Mouse (Mus musculus): ENCODE data around the gene Plxna2. TPM values are rescaled to one million over a fixed set of nuclear protein-coding genes. Genes with fewer than 3 reads are reported as not detected.

Plxna2 gene
- total and polyA plus RNA-seq, 3 experiments = under 0.01 to 0.03 TPM; not detected in 1

DNA sequence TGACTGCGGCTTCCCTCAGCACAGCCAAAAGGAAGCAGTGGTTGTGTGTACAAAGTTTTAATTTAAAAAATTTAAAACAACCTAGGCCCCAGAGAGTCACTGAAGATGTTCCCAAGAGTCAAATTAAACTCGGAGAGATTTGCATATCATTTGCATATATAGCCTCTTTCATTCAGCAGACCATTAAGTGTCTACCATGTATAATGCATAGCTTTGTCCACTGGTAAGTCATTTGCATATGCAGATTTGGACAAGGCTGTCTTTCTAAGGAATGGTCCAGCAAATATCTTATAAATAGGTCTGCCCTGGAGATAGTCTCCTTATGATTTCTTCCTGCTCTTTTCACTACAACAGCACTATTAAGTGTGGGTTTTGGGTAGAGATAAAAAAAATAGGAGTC, 103.2 kb downstream of the Plxna2 start:
- Histone ChIP-seq H3K9me3 (replicated peaks; ENCODE audit: insufficient read depth, low read length) (no peaks in the 10 kb centered on the region), H3K4me1 (ENCODE audit: control insufficient read depth in 1 of 2, insufficient read depth in 2 of 2, low read length in 2 of 2) (no peaks in the 10 kb centered on the region), H3K9ac (ENCODE audit: control insufficient read depth, low read depth, low read length, poor library complexity, severe bottlenecking) (no peak overlapping the region), H3K36me3 (ENCODE audit: control insufficient read depth in 1 of 2, insufficient read depth in 2 of 2, low read length in 2 of 2) (no peaks in the 10 kb centered on the region), H3K27ac (ENCODE audit: control insufficient read depth, low read depth, low read length) (no peak overlapping the region), H3K79me2 (ENCODE audit: control insufficient read depth, insufficient read depth, low read length, poor library complexity) (no peaks in the 10 kb centered on the region), H3K27me3 (ENCODE audit: control insufficient read depth in 1 of 2, insufficient read depth in 2 of 2, low read length in 2 of 2) (no peaks in the 10 kb centered on the region), H3K4me3 (ENCODE audit: control insufficient read depth in 1 of 2, insufficient read depth in 1 of 2, low read depth in 2 of 2, low read length in 2 of 2) (no peak overlapping the region)
- no peak for DNase-seq (ENCODE audit: low read depth, low spot score)
- TF ChIP-seq POLR2AphosphoS5 (IDR thresholded peaks at IDR 0.05; ENCODE audit: borderline replicate concordance, low read depth, low read length) (no peak), RCOR1 (IDR thresholded peaks at IDR 0.05; ENCODE audit: low read depth, low read length) (no peak), MAFK (IDR thresholded peaks at IDR 0.05; ENCODE audit: borderline replicate concordance, low read depth, low read length) (no peak), SMC3 (IDR thresholded peaks at IDR 0.05; ENCODE audit: low read depth, low read length) (no peak), CHD2 (IDR thresholded peaks at IDR 0.05; ENCODE audit: low read length) (no peak), GATA1 (IDR thresholded peaks at IDR 0.05; ENCODE audit: low read depth, low read length) (no peak), ZNF384 (IDR thresholded peaks at IDR 0.05; ENCODE audit: low read depth, low read length) (no peak)

DNA sequence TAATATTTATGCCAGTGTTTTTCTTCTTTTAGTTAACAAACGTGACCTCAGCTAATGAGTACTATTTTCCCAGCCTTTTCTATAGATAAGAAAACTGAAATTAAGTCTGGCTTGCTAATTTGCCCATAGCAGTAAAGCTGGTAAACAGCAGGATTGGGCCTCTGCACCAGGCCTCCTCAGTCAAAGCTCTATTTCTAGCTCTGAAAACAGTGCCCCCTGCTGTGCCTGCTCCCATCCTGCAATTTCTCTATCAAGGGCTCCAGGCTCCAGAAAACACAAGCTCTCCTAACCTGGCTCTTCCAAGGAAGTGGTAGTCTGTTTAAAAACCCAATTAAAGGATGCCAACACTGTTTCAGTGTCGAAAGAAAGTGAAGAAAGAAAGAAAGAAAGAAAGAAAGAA, 104.3 kb downstream of the Plxna2 start:
- H3K27ac ChIP-seq (ENCODE audit: control insufficient read depth, low read depth, low read length) = no peak overlapping the region
- no peaks in the 10 kb centered on the region for H3K4me1 ChIP-seq (ENCODE audit: control insufficient read depth in 1 of 2, insufficient read depth in 2 of 2, low read length in 2 of 2)
- H3K79me2 ChIP-seq (ENCODE audit: control insufficient read depth, insufficient read depth, low read length, poor library complexity) = no peaks in the 10 kb centered on the region
- no peaks in the 10 kb centered on the region for H3K36me3 ChIP-seq (ENCODE audit: control insufficient read depth in 1 of 2, insufficient read depth in 2 of 2, low read length in 2 of 2)
- no peak overlapping the region for H3K9ac ChIP-seq (ENCODE audit: control insufficient read depth, low read depth, low read length, poor library complexity, severe bottlenecking)
- H3K4me3 ChIP-seq (ENCODE audit: control insufficient read depth in 1 of 2, insufficient read depth in 1 of 2, low read depth in 2 of 2, low read length in 2 of 2) = no peak overlapping the region
- no peaks in the 10 kb centered on the region for H3K9me3 ChIP-seq (replicated peaks; ENCODE audit: insufficient read depth, low read length)
- DNase-seq (ENCODE audit: low read depth, low spot score) = peak; percentile 32
- TF ChIP-seq RCOR1 (IDR thresholded peaks at IDR 0.05; ENCODE audit: low read depth, low read length) (no peak), SMC3 (IDR thresholded peaks at IDR 0.05; ENCODE audit: low read depth, low read length) (peak; percentile 74), CTCF (IDR thresholded peaks at IDR 0.05 in 2 of 3, conservative IDR thresholded peaks at IDR 0.05 in 1 of 3; ENCODE audit: control insufficient read depth in 1 of 3, insufficient read depth in 1 of 3, low read depth in 2 of 3, low read length in 3 of 3, poor library complexity in 1 of 3, severe bottlenecking in 1 of 3) (peak; percentile 16 to 66 (median 59); a peak in 5 of 6 replicates), ZKSCAN1 (IDR thresholded peaks at IDR 0.05; ENCODE audit: low read depth, low read length) (no peak), RAD21 (IDR thresholded peaks at IDR 0.05; ENCODE audit: low read depth, low read length) (peak; percentile 41), ZC3H11A (IDR thresholded peaks at IDR 0.05; ENCODE audit: low read depth, low read length) (peak; percentile 21; the same call in 1 of the 2 replicates)
- H3K27me3 ChIP-seq (ENCODE audit: control insufficient read depth in 1 of 2, insufficient read depth in 2 of 2, low read length in 2 of 2) = no peaks in the 10 kb centered on the region

DNA sequence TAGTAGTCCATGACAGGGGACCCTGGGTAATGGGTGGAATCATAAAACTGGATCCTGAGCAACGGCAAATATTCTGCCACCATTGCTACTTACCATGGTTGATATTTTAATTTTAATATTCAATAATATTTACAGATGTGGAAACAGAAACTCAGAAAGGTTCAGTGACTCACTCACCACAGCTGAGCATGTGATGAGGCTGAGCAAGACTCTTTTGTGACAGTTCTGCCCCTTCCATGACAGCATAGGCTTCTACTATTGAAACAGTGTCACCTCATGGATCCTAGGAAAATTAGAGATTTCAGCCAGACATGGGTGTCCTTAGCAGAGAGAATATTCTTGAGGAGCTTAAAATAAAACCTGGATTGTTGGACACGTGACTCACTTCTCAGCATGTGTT, 116.8 kb downstream of the Plxna2 start:
- DNase-seq (ENCODE audit: low read depth, low spot score) = no peak
- Histone ChIP-seq H3K9me3 (replicated peaks; ENCODE audit: insufficient read depth, low read length) (no peaks in the 10 kb centered on the region), H3K27me3 (ENCODE audit: control insufficient read depth in 1 of 2, insufficient read depth in 2 of 2, low read length in 2 of 2) (no peaks in the 10 kb centered on the region; a peak in 1 of 4 replicates), H3K36me3 (ENCODE audit: control insufficient read depth in 1 of 2, insufficient read depth in 2 of 2, low read length in 2 of 2) (no peaks in the 10 kb centered on the region), H3K4me3 (ENCODE audit: control insufficient read depth in 1 of 2, insufficient read depth in 1 of 2, low read depth in 2 of 2, low read length in 2 of 2) (no peak overlapping the region), H3K27ac (ENCODE audit: control insufficient read depth, low read depth, low read length) (no peak overlapping the region), H3K4me1 (ENCODE audit: control insufficient read depth in 1 of 2, insufficient read depth in 2 of 2, low read length in 2 of 2) (no peaks in the 10 kb centered on the region), H3K9ac (ENCODE audit: control insufficient read depth, low read depth, low read length, poor library complexity, severe bottlenecking) (no peak overlapping the region), H3K79me2 (ENCODE audit: control insufficient read depth, insufficient read depth, low read length, poor library complexity) (no peaks in the 10 kb centered on the region)
- no peak for TF ChIP-seq HCFC1 (IDR thresholded peaks at IDR 0.05; ENCODE audit: low read depth, low read length)
- TF ChIP-seq MYB (IDR thresholded peaks at IDR 0.05; ENCODE audit: low read depth, low read length) = no peak
- no peak for TF ChIP-seq MYC (IDR thresholded peaks at IDR 0.05; ENCODE audit: low read depth, low read length)
- TF ChIP-seq MAZ (IDR thresholded peaks at IDR 0.05; ENCODE audit: low read depth, low read length) = no peak
- no peak for TF ChIP-seq BHLHE40 (IDR thresholded peaks at IDR 0.05; ENCODE audit: borderline replicate concordance, low read depth, low read length)
- TF ChIP-seq CTCF (IDR thresholded peaks at IDR 0.05 in 2 of 3, conservative IDR thresholded peaks at IDR 0.05 in 1 of 3; ENCODE audit: control insufficient read depth in 1 of 3, insufficient read depth in 1 of 3, low read depth in 2 of 3, low read length in 3 of 3, poor library complexity in 1 of 3, severe bottlenecking in 1 of 3) = no peak
- no peak for TF ChIP-seq MAX (IDR thresholded peaks at IDR 0.05; ENCODE audit: low read length)
- TF ChIP-seq ELF1 (IDR thresholded peaks at IDR 0.05; ENCODE audit: low read depth, low read length) = no peak
- no peak for TF ChIP-seq JUND (IDR thresholded peaks at IDR 0.05; ENCODE audit: low read depth, low read length)
- TF ChIP-seq EP300 (IDR thresholded peaks at IDR 0.05; ENCODE audit: low read depth in 1 of 2, low read length in 2 of 2) = no peak
- TF ChIP-seq UBTF (IDR thresholded peaks at IDR 0.05; ENCODE audit: borderline replicate concordance, insufficient read depth, low read depth, low read length) = no peak
- no peak for TF ChIP-seq ETS1 (IDR thresholded peaks at IDR 0.05; ENCODE audit: low read depth, low read length)
- TF ChIP-seq MEF2A (IDR thresholded peaks at IDR 0.05; ENCODE audit: extremely low read depth, insufficient replicate concordance, low read depth, low read length, poor library complexity, severe bottlenecking) = no peak
- TF ChIP-seq E2F4 (IDR thresholded peaks at IDR 0.05; ENCODE audit: borderline replicate concordance, low read depth, low read length) = no peak

Measured in MEL (cell line).